Mouse (Mus musculus): ENCODE results near the gene Fancd2os.

Fancd2os gene

GRCm38 (mm10) chr6:113600543-113601139, at the start of gene Fancd2os:
Gene Fancd2os, minus strand, starts transcription at chr6:113600715.
- no peak for DNase-seq

GRCm38 (mm10) chr6:113650197-113650640, 49.7 kb upstream of the Fancd2os start:
- DNase-seq, result no peak

- no peak for DNase-seq
Observed at GRCm38 (mm10) chr6:113649346-113650196, 49.1 kb upstream of the Fancd2os start.

- peak; percentile 75 for DNase-seq
Observed at GRCm38 (mm10) chr6:113644808-113645207, 44.3 kb upstream of the Fancd2os start.

- DNase-seq, result no peak
Observed at GRCm38 (mm10) chr6:113643967-113644366, 43.5 kb upstream of the Fancd2os start.

- no peak for DNase-seq
Observed at GRCm38 (mm10) chr6:113643021-113643420, 42.5 kb upstream of the Fancd2os start.

- no peak for DNase-seq
Observed at GRCm38 (mm10) chr6:113642605-113643004, 42.1 kb upstream of the Fancd2os start.

- no peak for DNase-seq
Observed at GRCm38 (mm10) chr6:113639201-113639600, 38.7 kb upstream of the Fancd2os start.

- peak; percentile 97 for DNase-seq
Observed at GRCm38 (mm10) chr6:113638302-113639040, 38.0 kb upstream of the Fancd2os start, which contains the start of gene Irak2. Gene Irak2, plus strand, starts transcription at chr6:113638467.

- DNase-seq, result no peak
Observed at GRCm38 (mm10) chr6:113632863-113633262, 32.3 kb upstream of the Fancd2os start.

GRCm38 (mm10) chr6:113630322-113630721, 29.8 kb upstream of the Fancd2os start:
- no peak for DNase-seq

GRCm38 (mm10) chr6:113624989-113625770, 24.7 kb upstream of the Fancd2os start:
- peak; percentile 45 for DNase-seq

GRCm38 (mm10) chr6:113623941-113624751, 23.6 kb upstream of the Fancd2os start, which contains the start of gene Vhl:
Gene Vhl, plus strand, starts transcription at chr6:113623959.
- DNase-seq, result peak; percentile 92

GRCm38 (mm10) chr6:113623386-113623785, 22.9 kb upstream of the Fancd2os start:
- DNase-seq, result peak; percentile 21

- DNase-seq, result no peak
Observed at GRCm38 (mm10) chr6:113615489-113615888, 15.0 kb upstream of the Fancd2os start.

- DNase-seq, result no peak
Observed at GRCm38 (mm10) chr6:113614997-113615396, 14.5 kb upstream of the Fancd2os start.

- DNase-seq, result no peak
Observed at GRCm38 (mm10) chr6:113614152-113614551, 13.6 kb upstream of the Fancd2os start.

- peak; percentile 21 for DNase-seq
Observed at GRCm38 (mm10) chr6:113612258-113612969, 11.9 kb upstream of the Fancd2os start.

GRCm38 (mm10) chr6:113609293-113609692, 8.8 kb upstream of the Fancd2os start:
- DNase-seq, result no peak

GRCm38 (mm10) chr6:113608871-113609270, 8.4 kb upstream of the Fancd2os start:
- no peak for DNase-seq

- no peak for DNase-seq
Observed at GRCm38 (mm10) chr6:113605224-113605545, 4.7 kb upstream of the Fancd2os start.

All from lung, postnatal 10 days (tissue).